In genomic region chr10:78009184-78009944, GRCm38 (mm10) we compare ENCODE assay signal across 8 mouse cellular contexts. TPM values are rescaled to one million over a fixed set of nuclear protein-coding genes. Genes with fewer than 3 reads are reported as not detected.
DNase-seq lines count a peak whose midpoint lies in the region; ATAC-seq lines count a peak whose summit lies in the region.

No protein-coding gene starts in this region.

- H3K36me3 ChIP-seq in hindbrain, embryonic 13.5 days, result 0 out of 2 replicates have a peak, but pooled peaks cover 3% of the 10 kb centered on the region

- peak overlapping the region; percentile 84 for H3K4me3 ChIP-seq in hindbrain, embryonic 13.5 days

- DNase-seq in Muller cell, postnatal 12 days (ENCODE audit: inconsistent ontology term), result peak; percentile 98
- DNase-seq in cerebellum, adult 9-11 months, result peak; percentile 94
- peak; percentile 88 to 91 for DNase-seq in frontal cortex, postnatal 10 days (ENCODE audit: low spot score in 2 of 2)
- peak; percentile 83 to 87 for DNase-seq in layer of hippocampus, postnatal 25 days (ENCODE audit: extremely low spot score in 1 of 2, low spot score in 1 of 2)
- peak; percentile 96 for DNase-seq in lung, postnatal 25 days (ENCODE audit: low spot score)
- DNase-seq in retina, embryonic 14.5 days (ENCODE audit: low spot score), result peak; percentile 93
- DNase-seq in thymus, postnatal 4 days, result peak; percentile 99

- H3K4me1 ChIP-seq in hindbrain, embryonic 13.5 days (replicated peaks), result peaks cover 43% of the 10 kb centered on the region

- H3K9ac ChIP-seq in hindbrain, embryonic 13.5 days, result peak overlapping the region; percentile 91

- H3K27ac ChIP-seq in hindbrain, embryonic 13.5 days, result peak overlapping the region; percentile 96

- peak; percentile 97 for ATAC-seq in hindbrain, embryonic 13.5 days (ENCODE audit: low FRiP score)

- no peaks in the 10 kb centered on the region for H3K9me3 ChIP-seq in hindbrain, embryonic 13.5 days

- H3K4me2 ChIP-seq in hindbrain, embryonic 13.5 days, result peak overlapping the region; percentile 84

- under 1% methylated on average over 58 of the region's 59 CpGs for WGBS in hindbrain, embryonic 13.5 days

- H3K27me3 ChIP-seq in hindbrain, embryonic 13.5 days, result peaks cover 6% of the 10 kb centered on the region; the same call in 1 of the 2 replicates

RNA-seq across cellular contexts. Expression of gene Pfkl, which starts 0.5 kb away (rescaled TPM):
- 106 and 107 TPM in 2 replicates for polyA plus RNA-seq in hindbrain, embryonic 13.5 days (2015; fragmentation: Nextera tagmentation; extraction: Ambion mirVana)
- total RNA-seq in layer of hippocampus, postnatal 25 days (2021), result 100 to 1,000 TPM; 205 to 206 TPM

RNA-seq across cellular contexts. Expression of gene 1810043G02Rik, which starts 31.0 kb away (rescaled TPM):
- polyA plus RNA-seq in hindbrain, embryonic 13.5 days (2015; fragmentation: Nextera tagmentation; extraction: Ambion mirVana), result 38.1 and 40.5 TPM in 2 replicates
- 10 to 100 TPM; 31.3 to 39.8 TPM for total RNA-seq in layer of hippocampus, postnatal 25 days (2021)

RNA-seq across cellular contexts. Expression of gene Dnmt3l, which starts 32.4 kb away (rescaled TPM):
- not detected in 2 replicates for polyA plus RNA-seq in hindbrain, embryonic 13.5 days (2015; fragmentation: Nextera tagmentation; extraction: Ambion mirVana)
- under 1 TPM in 1 of 2 experiments, not detected in 1; 0.22 TPM for total RNA-seq in layer of hippocampus, postnatal 25 days (2021)

RNA-seq across cellular contexts. Expression of gene Aire, which starts 34.0 kb away (rescaled TPM):
- polyA plus RNA-seq in hindbrain, embryonic 13.5 days (2015; fragmentation: Nextera tagmentation; extraction: Ambion mirVana), result 0.10 TPM in 1 of 2 replicates, not detected in the other
- total RNA-seq in layer of hippocampus, postnatal 25 days (2021), result under 1 TPM; 0.16 to 0.27 TPM

RNA-seq across cellular contexts. Expression of gene Trpm2, which starts 39.0 kb away (rescaled TPM):
- polyA plus RNA-seq in hindbrain, embryonic 13.5 days (2015; fragmentation: Nextera tagmentation; extraction: Ambion mirVana), result 3.0 and 3.9 TPM in 2 replicates
- 10 to 100 TPM; 33.2 to 40.4 TPM for total RNA-seq in layer of hippocampus, postnatal 25 days (2021)

Comparison
In these comparisons a context has a peak if more than half of its experiments do, and no peak if none do; other contexts are left out.
1. Peak in every context shown above with its lines: DNase-seq, ATAC-seq, H3K4me3 ChIP-seq and H3K27ac ChIP-seq.